Mouse (Mus musculus): ENCODE data around the gene Ubqln4.

DNA sequence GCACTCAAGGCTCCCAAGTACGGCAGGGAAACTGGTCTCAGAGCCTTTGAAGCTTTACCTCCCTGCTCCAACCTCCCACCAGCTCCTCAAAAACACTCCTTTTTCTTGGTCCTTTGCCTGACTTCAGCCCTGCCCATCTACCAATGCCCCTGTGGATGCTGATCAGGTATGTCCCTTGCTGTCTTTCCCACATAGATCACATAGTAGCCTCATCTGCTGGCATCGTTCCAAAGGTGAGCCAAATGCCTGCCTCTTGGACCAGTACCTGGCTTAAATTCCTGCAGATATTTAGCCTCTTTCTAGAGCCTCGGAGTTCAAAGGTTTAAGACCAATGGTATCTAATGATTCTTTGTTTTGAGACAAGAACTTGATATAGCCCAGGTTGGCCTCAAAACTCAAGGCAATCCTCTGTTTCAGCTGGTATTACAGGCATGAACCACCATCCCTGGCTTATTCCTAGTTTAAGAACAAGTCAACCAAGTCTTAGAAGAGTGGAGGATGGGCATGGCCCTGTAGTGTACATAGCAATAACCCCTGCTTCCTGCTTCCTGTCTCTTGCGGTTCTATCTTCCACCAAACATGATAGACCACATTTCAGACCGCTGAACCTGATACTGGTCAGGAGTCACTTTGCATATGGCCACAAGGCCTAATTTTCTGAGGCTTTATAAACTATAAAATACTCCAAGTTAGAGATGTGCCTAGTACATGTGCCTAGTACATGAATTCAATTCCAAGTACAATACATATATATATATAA, 9.7 kb upstream of the Ubqln4 start:
- TF ChIP-seq CTCF (conservative IDR thresholded peaks at IDR 0.05 in 1 of 2, IDR thresholded peaks at IDR 0.05 in 1 of 2; ENCODE audit: low read depth in 2 of 2, low read length in 2 of 2) (no peak), EP300 (IDR thresholded peaks at IDR 0.05; ENCODE audit: low read length) (no peak), E2F4 (IDR thresholded peaks at IDR 0.05; ENCODE audit: insufficient replicate concordance, low read depth, low read length) (no peak), ZMIZ1 (IDR thresholded peaks at IDR 0.05; ENCODE audit: low read depth, low read length) (no peak), NELFE (IDR thresholded peaks at IDR 0.05; ENCODE audit: low read depth, low read length) (no peak), GABPA (IDR thresholded peaks at IDR 0.05; ENCODE audit: insufficient replicate concordance, low read depth, low read length) (no peak), MXI1 (IDR thresholded peaks at IDR 0.05; ENCODE audit: low read depth, low read length) (no peak), CHD2 (IDR thresholded peaks at IDR 0.05; ENCODE audit: low read length) (peak; percentile 36; the same call in 1 of the 2 replicates), MYC (IDR thresholded peaks at IDR 0.05; ENCODE audit: low read depth, low read length) (no peak), HCFC1 (IDR thresholded peaks at IDR 0.05; ENCODE audit: low read depth, low read length) (no peak), POLR2A (IDR thresholded peaks at IDR 0.05; ENCODE audit: low read depth, low read length) (no peak)

Measured in CH12.LX (cell line).